Mouse (Mus musculus): Measurements from ENCODE around the gene Comt. TPM values are rescaled to one million over a fixed set of nuclear protein-coding genes. Genes with fewer than 3 reads are reported as not detected.

Comt gene
- total and polyA plus RNA-seq, 3 experiments: 36.7 to 51.1 (median 47.5) TPM

GRCm38 (mm10) chr16:18384211-18384610, 42.4 kb downstream of the Comt start:
- TF ChIP-seq TAL1 (conservative IDR thresholded peaks at IDR 0.05; ENCODE audit: low read depth, low read length): no peak
- no peak for TF ChIP-seq POLR2AphosphoS5 (IDR thresholded peaks at IDR 0.05; ENCODE audit: insufficient replicate concordance, low read depth, low read length)
- no peak for TF ChIP-seq GATA1 (IDR thresholded peaks at IDR 0.05; ENCODE audit: borderline replicate concordance, low read length)
- no peak for TF ChIP-seq CTCF (IDR thresholded peaks at IDR 0.05; ENCODE audit: low read depth, low read length)
- Histone ChIP-seq H3K27me3 (ENCODE audit: insufficient read depth, low read length) (no peaks in the 10 kb centered on the region), H3K9me3 (replicated peaks) (no peaks in the 10 kb centered on the region), H3K4me3 (ENCODE audit: low read depth, low read length) (no peak overlapping the region), H3K36me3 (replicated peaks) (no peaks in the 10 kb centered on the region), H3K4me1 (ENCODE audit: insufficient read depth, low read depth, low read length) (peaks cover 71% of the 10 kb centered on the region)
- DNase-seq (ENCODE audit: low spot score) (no peak), ATAC-seq (ENCODE audit: extremely low read depth, insufficient number of reproducible peaks, low FRiP score, poor library complexity, severe bottlenecking) (no peak)

DNA sequence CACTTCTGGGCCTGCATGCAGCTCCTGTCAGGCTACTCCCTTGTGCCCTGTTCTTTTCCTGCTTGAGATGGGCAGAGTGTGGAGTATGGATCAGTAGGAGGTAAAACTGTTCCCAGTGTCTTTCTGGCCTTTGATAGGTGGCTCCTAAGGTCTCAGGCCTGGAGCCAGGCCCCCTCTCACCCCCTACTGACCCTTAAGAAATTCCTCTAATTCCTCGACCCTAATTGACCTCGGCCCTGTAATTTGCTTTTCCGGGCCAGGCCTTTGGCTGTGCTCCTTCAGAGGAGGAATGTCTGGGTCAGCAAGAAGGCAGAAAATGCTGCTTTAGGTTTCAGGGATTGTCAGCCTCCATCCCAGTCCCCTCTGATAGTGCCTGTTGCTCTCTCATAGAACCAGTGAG, 42.9 kb downstream of the Comt start:
- Histone ChIP-seq H3K4me3 (ENCODE audit: low read depth, low read length) (no peak overlapping the region), H3K27me3 (ENCODE audit: insufficient read depth, low read length) (no peaks in the 10 kb centered on the region), H3K36me3 (replicated peaks) (no peaks in the 10 kb centered on the region), H3K9me3 (replicated peaks) (no peaks in the 10 kb centered on the region), H3K4me1 (ENCODE audit: insufficient read depth, low read depth, low read length) (peaks cover 70% of the 10 kb centered on the region)
- DNase-seq (ENCODE audit: low spot score) (no peak), ATAC-seq (ENCODE audit: extremely low read depth, insufficient number of reproducible peaks, low FRiP score, poor library complexity, severe bottlenecking) (no peak)
- no peak for TF ChIP-seq TAL1 (conservative IDR thresholded peaks at IDR 0.05; ENCODE audit: low read depth, low read length)
- no peak for TF ChIP-seq CTCF (IDR thresholded peaks at IDR 0.05; ENCODE audit: low read depth, low read length)
- no peak for TF ChIP-seq GATA1 (IDR thresholded peaks at IDR 0.05; ENCODE audit: borderline replicate concordance, low read length)
- TF ChIP-seq GATA2 (IDR thresholded peaks at IDR 0.05; ENCODE audit: borderline replicate concordance, low read depth, low read length): no peak
- TF ChIP-seq POLR2AphosphoS5 (IDR thresholded peaks at IDR 0.05; ENCODE audit: insufficient replicate concordance, low read depth, low read length): no peak

DNA sequence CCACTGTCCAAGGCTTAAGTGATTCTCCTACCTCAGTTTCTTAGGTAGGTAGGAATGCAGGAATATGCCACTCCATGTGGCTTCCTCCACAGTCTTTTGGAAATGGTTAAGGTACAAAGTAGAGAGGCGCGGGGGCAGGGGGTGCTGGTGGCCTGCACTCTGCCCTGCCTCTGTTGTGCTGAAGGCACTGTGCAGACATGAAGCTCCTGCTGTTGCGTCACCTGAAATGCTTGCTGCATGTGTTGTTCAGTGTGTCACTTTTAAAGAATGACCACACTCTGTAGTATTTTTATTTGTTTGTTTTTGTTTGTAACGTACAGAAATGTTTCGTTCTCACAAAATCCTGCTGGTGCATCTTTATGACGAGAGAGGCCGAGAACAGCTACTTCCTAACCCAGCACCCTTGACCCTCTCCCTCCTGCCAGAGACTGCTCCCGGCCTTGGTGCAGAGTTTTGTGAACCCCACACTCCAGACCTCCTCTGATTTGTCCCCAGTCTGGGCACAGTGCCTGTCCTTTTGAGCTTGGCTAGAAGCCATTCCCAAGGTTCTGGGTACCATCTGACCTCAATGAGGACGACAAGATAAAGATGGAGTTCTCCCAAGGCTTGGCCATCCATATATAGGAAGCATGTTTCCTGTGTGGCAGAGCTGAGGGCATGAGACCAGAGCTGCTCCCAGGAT, 43.5 kb downstream of the Comt start:
- no peaks in the 10 kb centered on the region for H3K27me3 ChIP-seq (ENCODE audit: insufficient read depth, low read length)
- ATAC-seq (ENCODE audit: extremely low read depth, insufficient number of reproducible peaks, low FRiP score, poor library complexity, severe bottlenecking): no peak
- TF ChIP-seq CTCF (IDR thresholded peaks at IDR 0.05; ENCODE audit: low read depth, low read length) (no peak), TAL1 (conservative IDR thresholded peaks at IDR 0.05; ENCODE audit: low read depth, low read length) (no peak), GATA2 (IDR thresholded peaks at IDR 0.05; ENCODE audit: borderline replicate concordance, low read depth, low read length) (no peak), GATA1 (IDR thresholded peaks at IDR 0.05; ENCODE audit: borderline replicate concordance, low read length) (no peak), POLR2AphosphoS5 (IDR thresholded peaks at IDR 0.05; ENCODE audit: insufficient replicate concordance, low read depth, low read length) (no peak)

GRCm38 (mm10) chr16:18381621-18382258, 44.9 kb downstream of the Comt start:
- Histone ChIP-seq H3K4me3 (ENCODE audit: low read depth, low read length) (no peak overlapping the region), H3K4me1 (ENCODE audit: insufficient read depth, low read depth, low read length) (peaks cover 69% of the 10 kb centered on the region), H3K9me3 (replicated peaks) (no peaks in the 10 kb centered on the region), H3K27me3 (ENCODE audit: insufficient read depth, low read length) (no peaks in the 10 kb centered on the region), H3K36me3 (replicated peaks) (no peaks in the 10 kb centered on the region)
- ATAC-seq (ENCODE audit: extremely low read depth, insufficient number of reproducible peaks, low FRiP score, poor library complexity, severe bottlenecking) (no peak), DNase-seq (ENCODE audit: low spot score) (no peak)
- TF ChIP-seq CTCF (IDR thresholded peaks at IDR 0.05; ENCODE audit: low read depth, low read length) (no peak), GATA2 (IDR thresholded peaks at IDR 0.05; ENCODE audit: borderline replicate concordance, low read depth, low read length) (no peak), TAL1 (conservative IDR thresholded peaks at IDR 0.05; ENCODE audit: low read depth, low read length) (no peak), POLR2AphosphoS5 (IDR thresholded peaks at IDR 0.05; ENCODE audit: insufficient replicate concordance, low read depth, low read length) (no peak), GATA1 (IDR thresholded peaks at IDR 0.05; ENCODE audit: borderline replicate concordance, low read length) (no peak)

More for the DNA sequence above, 43.5 kb downstream of the Comt start:
- Histone ChIP-seq H3K4me3 (ENCODE audit: low read depth, low read length) (no peak overlapping the region), H3K36me3 (replicated peaks) (no peaks in the 10 kb centered on the region), H3K4me1 (ENCODE audit: insufficient read depth, low read depth, low read length) (peaks cover 70% of the 10 kb centered on the region), H3K9me3 (replicated peaks) (no peaks in the 10 kb centered on the region)
- DNase-seq (ENCODE audit: low spot score): no peak

DNA sequence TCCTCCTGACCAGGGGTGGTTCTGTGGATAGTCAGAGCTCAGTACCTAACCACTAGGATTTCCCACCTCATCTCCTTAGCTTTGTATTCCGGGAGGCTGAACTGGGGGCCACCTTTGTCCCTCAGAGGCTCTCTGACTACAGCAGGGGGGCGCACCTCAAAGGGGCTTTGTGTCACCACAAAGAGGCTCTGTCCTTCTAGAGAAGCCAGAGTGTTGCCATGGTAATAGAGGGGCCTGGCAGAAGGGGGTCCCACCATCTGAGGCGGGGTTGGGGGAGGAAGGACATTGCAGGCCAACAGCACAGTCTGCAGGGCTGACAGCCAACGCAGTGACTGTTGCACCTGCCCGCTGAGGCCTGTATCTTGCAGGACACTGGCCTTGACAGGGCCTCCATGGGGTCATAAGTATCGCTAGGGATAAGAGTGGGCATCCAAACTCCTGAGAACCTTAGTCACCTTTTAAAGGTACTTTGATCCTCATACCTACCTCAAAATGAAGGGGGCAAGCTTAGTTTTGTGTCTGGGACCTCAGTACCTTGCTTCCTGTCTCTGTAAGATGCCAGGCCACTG, 46.1 kb downstream of the Comt start:
- Histone ChIP-seq H3K4me3 (ENCODE audit: low read depth, low read length) (no peak overlapping the region), H3K27me3 (ENCODE audit: insufficient read depth, low read length) (no peaks in the 10 kb centered on the region), H3K36me3 (replicated peaks) (no peaks in the 10 kb centered on the region), H3K9me3 (replicated peaks) (no peaks in the 10 kb centered on the region), H3K4me1 (ENCODE audit: insufficient read depth, low read depth, low read length) (peaks cover 70% of the 10 kb centered on the region)
- DNase-seq (ENCODE audit: low spot score) (no peak), ATAC-seq (ENCODE audit: extremely low read depth, insufficient number of reproducible peaks, low FRiP score, poor library complexity, severe bottlenecking) (no peak)
- no peak for TF ChIP-seq TAL1 (conservative IDR thresholded peaks at IDR 0.05; ENCODE audit: low read depth, low read length)
- no peak for TF ChIP-seq POLR2AphosphoS5 (IDR thresholded peaks at IDR 0.05; ENCODE audit: insufficient replicate concordance, low read depth, low read length)
- TF ChIP-seq GATA2 (IDR thresholded peaks at IDR 0.05; ENCODE audit: borderline replicate concordance, low read depth, low read length): no peak
- no peak for TF ChIP-seq CTCF (IDR thresholded peaks at IDR 0.05; ENCODE audit: low read depth, low read length)
- TF ChIP-seq GATA1 (IDR thresholded peaks at IDR 0.05; ENCODE audit: borderline replicate concordance, low read length): no peak

DNA sequence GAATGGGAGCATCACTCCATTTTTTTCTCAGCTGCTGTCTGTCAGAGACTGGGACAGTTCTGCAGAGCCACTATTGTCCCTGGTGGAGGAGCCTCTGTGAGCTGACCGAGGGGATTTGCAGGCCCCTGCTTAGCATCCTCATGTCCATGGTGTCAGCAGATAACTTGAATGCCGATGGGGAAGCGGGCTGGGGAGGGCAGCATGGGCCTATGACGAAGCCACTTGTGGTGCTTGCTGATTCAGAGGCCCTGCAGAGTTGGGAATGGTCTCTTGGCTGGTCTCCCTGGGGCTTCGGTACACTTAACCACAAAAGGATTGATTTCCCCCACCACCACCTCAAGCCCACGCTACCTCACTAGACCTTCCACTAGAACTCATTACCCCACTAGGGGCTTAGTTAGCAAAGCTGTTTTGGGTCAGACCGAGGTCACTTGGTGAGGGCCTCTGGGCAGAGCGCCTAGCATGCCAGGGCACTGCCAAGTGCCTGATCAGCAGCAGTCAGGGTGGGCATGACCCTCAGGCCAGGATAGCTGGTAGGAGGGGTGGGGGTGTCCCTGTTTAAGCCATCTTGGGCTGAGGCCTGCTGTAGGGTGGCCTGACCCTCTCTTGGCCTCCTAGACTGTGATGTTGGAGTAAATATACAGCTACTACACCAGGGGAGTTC, 47.2 kb downstream of the Comt start:
- DNase-seq (ENCODE audit: low spot score) (no peak), ATAC-seq (ENCODE audit: extremely low read depth, insufficient number of reproducible peaks, low FRiP score, poor library complexity, severe bottlenecking) (no peak)
- Histone ChIP-seq H3K4me1 (ENCODE audit: insufficient read depth, low read depth, low read length) (peaks cover 67% of the 10 kb centered on the region), H3K4me3 (ENCODE audit: low read depth, low read length) (no peak overlapping the region), H3K27me3 (ENCODE audit: insufficient read depth, low read length) (no peaks in the 10 kb centered on the region), H3K36me3 (replicated peaks) (no peaks in the 10 kb centered on the region), H3K9me3 (replicated peaks) (no peaks in the 10 kb centered on the region)
- no peak for TF ChIP-seq CTCF (IDR thresholded peaks at IDR 0.05; ENCODE audit: low read depth, low read length)
- no peak for TF ChIP-seq TAL1 (conservative IDR thresholded peaks at IDR 0.05; ENCODE audit: low read depth, low read length)
- no peak for TF ChIP-seq GATA1 (IDR thresholded peaks at IDR 0.05; ENCODE audit: borderline replicate concordance, low read length)
